Mouse (Mus musculus) liver, postnatal 0 days (tissue): ENCODE measurements around the gene Sphk1.

Source experiments
- CTCF ChIP-seq: sonication (generic); IDR thresholded peaks from 2 replicates; pipeline ENCODE4 v1.5.1; 2016; ENCODE audit warnings: antibody characterized with exemption, low read depth
- EP300 ChIP-seq: IDR thresholded peaks from 2 replicates; pipeline ENCODE4 v1.6.1; 2016; ENCODE audit warnings: antibody characterized with exemption, low read depth, mild to moderate bottlenecking

DNA sequence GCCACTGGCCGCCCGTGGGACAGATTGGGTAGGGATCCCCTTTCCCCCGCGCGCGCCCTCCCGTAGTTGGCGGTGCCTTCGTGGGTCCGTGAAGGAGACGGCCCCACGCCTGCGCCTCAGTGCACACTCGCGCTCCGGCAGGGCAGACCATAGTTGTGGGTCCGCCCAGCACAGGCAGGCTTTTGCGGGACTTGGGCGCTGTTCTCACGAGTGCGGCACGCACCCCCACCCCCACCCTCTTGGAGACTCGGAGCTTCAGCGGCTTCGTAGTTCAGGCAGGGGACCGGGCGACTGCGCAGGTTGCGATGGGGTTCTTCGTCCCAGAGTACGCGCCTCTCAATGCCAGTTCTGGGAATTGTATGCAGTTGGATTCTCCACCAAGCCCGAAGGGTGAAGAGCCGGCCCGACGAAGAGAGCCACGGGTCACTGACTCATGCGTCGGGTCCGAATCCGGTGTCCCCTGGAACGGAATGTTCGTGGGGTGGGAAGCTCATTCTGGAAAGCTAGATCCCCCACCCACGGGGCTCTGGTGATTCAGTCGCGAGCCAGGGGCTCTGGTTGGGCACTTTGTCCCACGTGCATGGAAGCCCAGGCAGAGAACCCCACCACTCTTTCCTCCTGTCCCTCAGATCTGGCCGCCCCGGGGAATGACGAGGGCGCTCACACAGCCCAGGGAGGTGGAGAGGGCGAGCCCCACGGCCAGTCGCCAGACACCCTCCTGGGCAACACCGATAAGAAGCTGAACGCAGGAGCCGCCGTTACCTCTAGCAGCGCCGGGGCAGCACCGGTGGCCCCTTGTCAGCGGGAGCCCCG, 2.8 kb downstream of the Sphk1 start:
- TF ChIP-seq CTCF: no peak
- TF ChIP-seq EP300: peak; percentile 57; the same call in 1 of the 2 replicates
